10 mouse cellular contexts compared by ENCODE assay signal in genomic region chr10:59727251-59727650, GRCm38 (mm10).
"Had no signal": no experiment of that assay in that cellular context is flagged by ENCODE, and none has a peak within 500 bp of the region (broad histone marks: within the 10 kb centered on the region; RNA-seq: fewer than 3 reads in every experiment).

No protein-coding gene starts in this region.

- ATAC-seq: liver, postnatal 0 days had no signal

- DNase-seq: kidney, postnatal 10 days; kidney, postnatal 36 days; left cerebral cortex, postnatal 4 days; liver, postnatal 0 days; lung, postnatal 10 days; lung, postnatal 4 days; midbrain, embryonic 14.5 days; right cerebral cortex, adult 18-20 months; thymus, adult 18-20 months; thymus, postnatal 36 days had no signal
